ENCODE assay signal across 8 mouse cellular contexts in genomic region chr5:33021622-33022021, GRCm38 (mm10). TPM values are rescaled to one million over a fixed set of nuclear protein-coding genes. Genes with fewer than 3 reads are reported as not detected.
DNase-seq lines count a peak whose midpoint lies in the region; TF ChIP-seq lines count a peak whose summit lies in the region.

No protein-coding gene starts in this region.

- no peaks in the 10 kb centered on the region for H3K9me3 ChIP-seq in limb, embryonic 10.5 days (replicated peaks)

- WGBS in lung, adult 2 months, result 65% methylated on average over 2 of the region's 2 CpGs
- 72% methylated on average over 2 of the region's 2 CpGs for WGBS in spleen, adult 2 months
- 93% methylated on average over 2 of the region's 2 CpGs for WGBS in limb, embryonic 10.5 days

- H3K36me3 ChIP-seq in spleen, adult 2 months (ENCODE audit: control insufficient read depth, insufficient read depth, low read length), result peaks cover 5% of the 10 kb centered on the region
- H3K36me3 ChIP-seq in limb, embryonic 10.5 days, result peaks cover 56% of the 10 kb centered on the region

- peak; percentile 42 for DNase-seq in cerebellum, adult 8-10 months
- no peak for DNase-seq in cerebellum, adult 11 months
- no peak for DNase-seq in lung, adult 2 months
- no peak for DNase-seq in lung, adult 18-20 months
- peak; percentile 77 for DNase-seq in induced T-regulatory cell, adult 2 months (ENCODE audit: low read depth)
- DNase-seq in spleen, adult 2 months (ENCODE audit: low read depth in 1 of 2, low spot score in 2 of 2), result peak in 1 of 2 experiments; percentile 34
- DNase-seq in limb, embryonic 10.5 days (ENCODE audit: low spot score), result no peak
- DNase-seq in frontal cortex, postnatal 10 days (ENCODE audit: low spot score in 2 of 2), result no peak

- no peak overlapping the region for H3K27ac ChIP-seq in spleen, adult 2 months (ENCODE audit: insufficient read depth, low read length)
- no peak overlapping the region for H3K27ac ChIP-seq in limb, embryonic 10.5 days

- H3K4me3 ChIP-seq in lung, adult 2 months (replicated peaks; ENCODE audit: extremely low read depth, low read depth, low read length), result no peak overlapping the region
- no peak overlapping the region for H3K4me3 ChIP-seq in spleen, adult 2 months (ENCODE audit: extremely low read depth, insufficient read depth, insufficient read length)
- no peak overlapping the region for H3K4me3 ChIP-seq in limb, embryonic 10.5 days

- H3K27me3 ChIP-seq in spleen, adult 2 months (ENCODE audit: control insufficient read depth, insufficient read depth, low read length), result no peaks in the 10 kb centered on the region
- H3K27me3 ChIP-seq in limb, embryonic 10.5 days (ENCODE audit: low read depth, poor library complexity, severe bottlenecking), result no peaks in the 10 kb centered on the region

- peak; percentile 47 for TF ChIP-seq CTCF in lung, adult 2 months (IDR thresholded peaks at IDR 0.05; ENCODE audit: insufficient read depth, low read length)
- TF ChIP-seq CTCF in spleen, adult 2 months (IDR thresholded peaks at IDR 0.05; ENCODE audit: extremely low read depth, insufficient read depth, insufficient read length, insufficient replicate concordance), result peak; percentile 17; the same call in 1 of the 2 replicates

- no peak for TF ChIP-seq POLR2A in lung, adult 2 months (IDR thresholded peaks at IDR 0.05; ENCODE audit: borderline replicate concordance, extremely low read depth, low read depth, low read length)
- TF ChIP-seq POLR2A in spleen, adult 2 months (IDR thresholded peaks at IDR 0.05; ENCODE audit: low read depth, low read length), result no peak

- peaks cover 17% of the 10 kb centered on the region for H3K4me1 ChIP-seq in lung, adult 2 months (ENCODE audit: control insufficient read depth, insufficient read depth, low read length)
- H3K4me1 ChIP-seq in spleen, adult 2 months (ENCODE audit: control insufficient read depth, insufficient read depth, insufficient read length), result peaks cover 3% of the 10 kb centered on the region; the same call in 1 of the 2 replicates
- peaks cover 21% of the 10 kb centered on the region for H3K4me1 ChIP-seq in limb, embryonic 10.5 days

RNA-seq across cellular contexts. Expression of gene Ywhah, which starts 3.0 kb away (rescaled TPM):
- polyA plus RNA-seq in lung, adult 2 months (2012; rRNA removed), result 136 and 154 TPM in 2 replicates
- polyA plus RNA-seq in spleen, adult 2 months (2012; rRNA removed), result 95.0 and 108 TPM in 2 replicates
- 387 and 397 TPM in 2 replicates for polyA plus RNA-seq in limb, embryonic 10.5 days (2016; fragmentation: Nextera tagmentation; extraction: Ambion mirVana)

Comparison
In these comparisons a context has a peak if more than half of its experiments do, and no peak if none do; other contexts are left out.
1. DNase-seq: peak in cerebellum, adult 8-10 months (single experiment) and induced T-regulatory cell, adult 2 months (single experiment); none in cerebellum, adult 11 months (single experiment), lung, adult 2 months (single experiment), lung, adult 18-20 months (0 of 2), limb, embryonic 10.5 days (single experiment) and frontal cortex, postnatal 10 days (0 of 2).